Mouse (Mus musculus) spleen, adult 12 weeks (tissue): ENCODE measurements around the gene Psmd10.

Experiments
- DNase-seq: peaks from one replicate; pipeline ENCODE4 v3.0.0; 2022; ENCODE audit warnings: low spot score

Psmd10 gene

DNA sequence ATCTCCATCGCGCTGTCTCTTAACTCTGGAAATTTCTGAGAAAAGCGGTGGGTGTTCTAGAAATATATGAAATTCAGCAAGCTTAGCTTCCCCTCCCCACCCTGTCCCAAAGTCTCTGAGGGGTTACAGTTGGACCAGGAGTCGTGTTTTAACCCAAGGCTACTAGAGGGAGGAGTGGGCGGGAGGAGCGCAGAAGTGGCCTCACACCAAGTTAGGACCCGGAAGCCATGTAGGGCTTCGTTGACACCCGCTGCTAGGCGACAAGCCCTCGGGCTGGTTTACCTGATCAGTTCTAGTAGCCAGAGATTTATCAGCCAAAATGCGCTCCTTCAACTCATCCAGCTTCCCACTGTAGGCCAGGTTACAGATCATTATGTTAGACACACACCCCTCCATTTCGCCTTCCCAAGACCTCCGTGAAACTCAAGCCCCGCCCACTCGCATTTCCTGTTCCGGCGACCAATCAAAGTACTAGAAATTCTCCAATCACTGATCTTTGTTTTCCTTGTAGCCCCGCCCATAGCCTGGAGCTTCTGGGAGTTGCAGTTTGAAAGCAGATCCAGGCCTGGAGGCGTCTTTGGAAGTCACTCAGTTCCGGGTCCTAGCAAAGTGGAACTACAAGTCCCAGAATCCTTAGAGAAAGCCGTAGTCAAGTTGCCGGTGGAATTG is at the start of gene Psmd10, which contains the start of gene Atg4a:
Psmd10 (minus strand) TSS at position 457 of the 669 bp plus-strand sequence.
Atg4a (plus strand) TSS at position 636 of the 669 bp plus-strand sequence.
- DNase-seq: peak; percentile 83

DNA sequence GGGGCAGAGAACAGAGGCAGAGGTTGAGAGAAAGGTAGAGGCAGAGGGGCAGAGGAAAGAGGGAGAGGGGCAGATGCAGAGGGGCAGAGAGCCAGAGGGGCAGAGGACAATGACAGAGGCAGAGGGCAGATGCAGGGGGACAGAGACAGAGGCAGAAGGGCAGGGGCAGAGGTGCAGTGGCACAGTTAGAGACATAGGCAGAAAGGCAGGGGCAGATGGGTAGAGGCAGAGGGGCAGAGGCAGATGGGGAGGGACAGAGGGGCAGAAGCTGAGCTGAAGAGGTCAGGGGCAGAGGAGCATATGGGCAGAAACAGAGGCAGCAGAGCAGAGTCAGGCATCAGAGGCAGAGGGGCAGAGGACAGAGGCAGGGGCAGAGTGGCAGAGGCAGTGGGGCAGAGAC is 42.4 kb upstream of the Psmd10 start:
- DNase-seq: no peak

DNA sequence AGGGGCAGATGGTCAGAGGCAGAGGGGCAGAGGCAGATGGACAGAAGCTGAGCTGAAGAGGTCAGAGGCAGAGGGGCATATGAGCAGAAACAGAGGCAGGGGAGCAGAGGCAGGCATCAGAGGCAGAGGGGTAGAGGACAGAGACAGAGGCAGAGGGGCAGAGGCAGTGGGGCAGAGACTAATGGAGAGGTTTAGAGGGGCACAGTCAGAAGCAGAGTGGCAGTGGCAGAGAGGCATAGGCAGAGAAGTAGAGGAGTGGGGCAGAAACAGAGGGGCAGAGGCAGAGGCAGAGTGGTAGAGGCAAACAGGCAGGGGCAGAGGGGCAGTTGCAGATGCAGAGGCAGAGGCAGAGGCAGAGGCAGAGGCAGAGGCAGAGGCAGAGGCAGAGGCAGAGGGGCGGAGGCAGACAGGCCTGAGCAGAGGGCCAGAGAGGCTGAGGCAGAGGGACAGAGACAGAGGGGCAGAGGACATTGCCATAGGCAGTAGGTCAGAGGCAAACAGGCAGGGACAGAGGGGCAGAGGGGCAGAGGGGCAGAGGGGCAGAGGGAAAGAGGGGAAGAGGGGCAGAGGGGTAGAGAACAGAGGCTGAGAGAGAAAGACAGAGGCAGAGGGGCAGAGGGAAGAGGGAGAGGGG is 41.5 kb upstream of the Psmd10 start:
- DNase-seq: no peak

DNA sequence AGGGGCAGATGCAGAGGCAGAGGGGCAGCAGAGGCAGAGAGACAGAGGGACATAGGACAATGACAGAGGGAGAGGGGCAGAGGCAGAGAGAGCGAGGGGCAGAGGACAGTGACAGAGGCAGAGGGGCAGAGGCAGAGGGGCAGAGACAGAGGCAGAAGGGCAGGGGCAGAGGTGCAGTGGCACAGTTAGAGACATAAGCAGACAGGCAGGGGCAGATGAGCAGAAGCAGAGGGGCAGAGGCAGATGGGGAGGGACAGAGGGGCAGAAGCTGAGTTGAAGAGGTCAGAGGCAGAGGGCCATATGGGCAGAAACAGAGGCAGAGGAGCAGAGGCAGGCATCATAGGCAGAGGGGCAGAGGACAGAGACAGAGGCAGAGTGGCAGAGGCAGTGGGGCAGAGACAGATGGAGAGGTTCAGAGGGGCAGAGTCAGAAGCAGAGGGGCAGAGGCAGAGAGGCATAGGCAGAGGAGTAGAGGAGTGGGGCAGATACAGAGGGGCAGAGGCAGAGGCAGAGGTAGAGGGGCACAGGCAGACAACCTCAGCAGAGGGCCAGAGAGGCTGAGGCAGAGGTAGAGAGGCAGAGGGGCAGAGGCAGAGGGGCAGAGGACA is 40.5 kb upstream of the Psmd10 start:
- DNase-seq: no peak

DNA sequence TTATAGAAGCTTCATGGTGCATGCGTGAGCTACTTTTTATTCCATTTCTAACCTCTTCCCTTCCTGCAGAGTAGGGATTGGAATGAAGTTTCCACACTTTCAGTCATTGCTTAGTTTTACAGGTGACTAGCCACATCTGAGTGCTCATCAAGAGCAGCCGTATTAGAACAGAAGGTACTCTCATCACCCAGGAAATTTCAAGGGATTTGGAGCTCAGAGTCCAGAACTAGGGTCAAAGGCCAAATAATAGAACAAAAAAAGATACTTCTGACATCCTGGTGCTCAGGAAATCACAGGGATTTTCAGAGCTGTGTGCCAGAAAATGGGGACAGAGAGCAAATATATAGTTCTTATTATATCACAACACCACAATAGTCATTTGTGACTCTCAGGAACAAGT is 28.7 kb upstream of the Psmd10 start:
- DNase-seq: no peak

DNA sequence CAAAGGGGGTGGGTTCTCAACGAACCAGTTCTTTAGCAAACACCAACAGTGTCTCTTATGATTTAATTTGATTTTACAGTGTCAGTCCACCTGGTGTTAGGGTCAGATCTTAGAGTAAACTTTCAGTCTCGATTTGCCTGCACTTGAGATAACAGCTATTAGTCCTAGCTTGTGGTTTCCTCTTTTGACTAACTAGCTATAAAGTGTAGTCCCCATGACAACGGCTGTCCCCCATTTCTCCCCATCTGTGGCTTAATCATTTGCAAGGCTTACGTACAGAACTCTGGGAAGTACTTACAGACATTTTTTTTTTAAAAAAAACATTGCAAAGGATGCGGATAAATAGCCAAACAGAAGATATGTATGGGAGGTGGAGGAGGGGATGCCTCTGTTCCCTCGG is 28.3 kb upstream of the Psmd10 start:
- DNase-seq: no peak

DNA sequence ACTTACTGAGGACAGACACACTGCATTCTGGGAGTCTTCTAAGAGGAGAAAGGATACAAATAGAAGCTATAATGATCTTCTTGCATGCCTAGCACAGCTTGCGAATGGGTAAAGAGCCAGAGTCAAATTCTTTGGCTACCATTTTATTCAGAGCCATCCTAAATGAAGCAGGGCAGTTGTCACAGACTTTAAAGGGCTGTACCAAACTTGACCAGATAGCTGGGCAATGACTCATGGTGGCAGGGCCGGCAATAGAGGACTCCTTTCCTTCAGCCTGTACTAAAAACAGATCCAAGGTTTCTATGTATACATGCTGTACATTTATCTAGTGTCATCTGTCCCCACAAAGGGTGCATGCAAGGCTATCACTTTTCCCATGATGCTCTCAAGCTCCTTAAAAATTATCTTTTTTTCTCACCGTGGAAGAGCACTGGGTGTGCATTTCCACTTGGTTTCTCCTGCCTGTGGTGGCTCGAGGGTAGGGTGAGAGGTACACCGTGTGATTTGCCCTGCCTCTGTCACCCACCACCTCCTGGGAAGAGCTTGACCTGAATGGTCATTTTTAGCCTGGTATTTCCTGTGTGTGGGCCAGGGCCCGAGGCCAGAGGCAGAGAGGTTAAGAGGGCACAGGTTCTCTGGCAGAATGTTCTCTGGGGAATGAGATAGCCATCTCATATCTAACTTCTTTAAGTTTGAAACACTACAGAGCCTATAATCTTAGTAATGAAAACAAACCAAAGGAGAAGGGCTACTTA is 26.9 kb upstream of the Psmd10 start:
- DNase-seq: no peak

DNA sequence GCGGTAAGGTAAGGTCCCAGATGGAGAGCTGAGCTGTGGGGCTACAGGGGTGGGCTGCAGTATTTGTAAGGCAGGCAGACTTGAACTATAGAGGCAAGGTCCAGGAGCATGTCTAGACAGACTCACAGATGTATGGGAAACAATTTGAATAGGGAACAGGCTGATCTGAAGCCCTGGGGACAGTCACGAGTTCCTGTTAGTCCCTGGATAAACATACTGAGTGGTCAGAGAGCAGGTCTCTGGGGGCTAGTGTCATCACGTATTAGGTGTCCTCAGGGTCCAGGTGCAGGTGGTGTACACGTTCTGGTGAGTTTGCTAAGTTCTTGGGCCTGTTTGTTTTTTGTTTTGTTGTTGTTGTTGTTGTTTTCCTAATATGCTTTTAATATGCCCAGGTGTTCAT is 23.6 kb upstream of the Psmd10 start:
- no peak for DNase-seq

DNA sequence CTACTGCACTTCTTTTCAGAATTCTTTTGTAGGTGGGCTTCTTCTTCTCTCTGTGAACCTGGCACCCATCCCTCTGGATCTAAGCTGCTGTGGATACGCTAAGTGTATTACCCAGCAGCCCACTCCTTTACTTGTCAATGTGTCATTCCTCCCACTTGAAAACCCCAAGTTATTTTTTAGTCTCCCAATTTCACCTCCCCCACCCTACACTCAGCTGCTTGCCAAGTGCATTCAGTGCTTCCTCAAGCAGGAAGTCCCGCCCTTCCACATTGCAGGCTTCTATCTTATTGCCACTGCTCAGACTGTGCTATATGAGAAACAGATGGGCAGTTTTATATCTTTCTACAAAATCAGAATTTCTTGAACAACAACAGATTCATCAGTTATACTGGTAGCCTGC is 23.0 kb upstream of the Psmd10 start:
- DNase-seq: no peak

DNA sequence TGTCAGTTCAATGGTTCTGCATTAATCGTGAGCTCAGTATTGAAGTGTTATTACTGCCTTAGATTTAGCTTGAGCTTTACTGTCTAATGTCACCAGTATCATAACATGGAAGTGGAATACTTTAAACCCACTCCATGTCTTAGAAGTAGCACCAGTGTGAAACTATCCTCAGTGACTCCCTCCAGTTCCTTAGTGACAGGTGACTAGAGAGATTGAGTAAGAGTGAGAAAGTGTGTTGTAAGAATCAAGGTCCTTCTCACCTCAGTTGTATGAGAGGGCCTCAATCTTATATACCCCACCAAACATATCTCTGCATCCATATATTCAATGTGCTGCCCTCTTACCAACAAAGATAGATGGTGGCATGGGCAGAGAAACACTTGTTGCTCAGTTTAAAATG is 22.4 kb upstream of the Psmd10 start:
- DNase-seq: no peak

DNA sequence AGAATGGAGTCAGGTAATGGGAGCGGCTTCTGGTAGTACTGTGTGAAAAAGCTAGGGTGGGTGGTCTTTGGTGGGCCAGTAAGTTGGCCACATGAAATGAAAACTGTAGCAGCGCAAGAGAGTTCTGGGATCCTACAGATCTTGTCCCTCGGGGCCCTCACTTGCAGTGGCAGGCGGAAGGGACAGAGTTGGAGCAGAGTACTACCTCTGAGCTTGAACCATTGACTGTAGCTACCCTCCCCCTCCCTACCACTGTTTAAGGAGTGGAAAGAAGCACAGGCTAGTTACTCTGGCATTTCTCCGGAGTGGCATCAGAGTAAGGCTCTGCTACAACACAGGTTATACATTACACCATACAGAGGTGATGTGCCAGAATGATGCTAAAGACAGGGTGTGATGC is 431 bp upstream of the Psmd10 start:
- DNase-seq: no peak

DNA sequence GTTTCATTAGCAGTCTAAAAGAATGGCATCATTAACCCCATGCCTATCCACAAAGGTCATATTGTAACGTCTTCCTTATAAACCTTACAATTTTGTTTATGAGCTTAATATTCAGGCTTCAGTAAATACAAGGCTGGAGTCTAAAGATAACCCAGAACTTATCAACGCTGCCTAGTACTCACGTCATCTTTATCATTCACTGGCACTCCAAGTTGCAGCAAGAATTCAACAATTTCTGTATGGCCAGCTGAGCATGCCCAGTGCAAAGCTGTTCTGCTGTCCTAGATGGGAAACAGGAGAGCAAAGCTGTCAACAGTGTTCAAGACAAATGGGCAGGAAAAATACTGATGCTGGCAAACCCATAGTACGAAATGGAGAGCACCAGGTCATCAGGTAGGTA is 2.9 kb downstream of the Psmd10 start:
- peak; percentile 53 for DNase-seq

DNA sequence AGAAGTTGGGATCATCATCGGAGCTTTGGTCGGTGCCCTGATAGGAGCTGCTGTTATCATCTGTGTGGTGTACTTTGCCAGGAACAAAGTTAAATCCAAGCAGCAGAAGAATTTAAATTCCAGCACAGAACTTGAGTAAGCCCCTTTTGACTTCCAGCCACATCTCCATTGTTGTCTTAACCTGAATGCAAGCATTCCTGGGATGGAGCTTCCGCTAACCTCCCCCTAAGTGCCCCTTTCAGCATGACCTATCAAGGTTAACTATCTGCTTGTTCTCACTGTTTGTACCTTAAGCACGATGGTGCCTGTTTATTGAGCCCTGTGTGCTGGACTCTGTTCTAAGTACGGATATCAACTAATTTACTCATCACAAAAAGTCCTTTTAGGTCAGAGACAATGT is 20.3 kb downstream of the Psmd10 start:
- no peak for DNase-seq

DNA sequence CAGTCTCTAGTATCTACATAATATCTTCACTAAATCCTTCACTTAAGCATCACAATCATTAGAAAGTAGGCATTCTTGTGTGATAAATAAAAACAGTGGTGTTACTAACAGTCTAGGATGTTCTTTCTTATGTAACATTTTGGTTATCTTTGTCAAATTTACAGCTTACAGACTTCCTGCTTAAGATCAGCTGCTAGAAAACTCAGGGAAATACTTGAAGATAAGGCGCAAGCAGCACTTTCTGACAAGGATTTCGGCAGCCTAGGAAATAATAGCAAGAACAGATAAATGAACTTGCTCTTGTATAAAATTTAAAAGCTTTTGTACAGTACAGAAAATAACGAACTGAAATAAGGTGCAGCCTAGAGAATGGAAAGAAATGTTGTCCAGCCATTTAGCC is 23.3 kb downstream of the Psmd10 start:
- no peak for DNase-seq

DNA sequence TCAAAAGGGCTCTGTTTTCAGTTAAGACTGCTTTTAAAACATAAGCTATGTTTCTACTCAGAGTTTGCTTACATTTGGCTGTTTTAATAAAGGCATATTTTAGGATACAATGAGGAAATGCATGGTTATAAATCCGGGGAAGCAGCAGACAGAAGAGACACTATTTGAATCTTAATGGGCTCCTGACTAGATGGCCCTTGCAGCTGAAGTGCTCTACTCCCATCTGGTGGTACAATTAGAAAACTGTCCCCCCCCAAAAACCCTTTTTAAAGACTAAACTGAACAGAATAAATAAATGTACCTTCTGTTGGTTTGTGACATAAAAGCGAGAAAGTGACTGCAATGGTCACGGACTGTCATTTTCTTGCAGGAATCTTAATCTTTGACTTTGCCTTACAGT is 24.5 kb downstream of the Psmd10 start:
- DNase-seq: no peak

DNA sequence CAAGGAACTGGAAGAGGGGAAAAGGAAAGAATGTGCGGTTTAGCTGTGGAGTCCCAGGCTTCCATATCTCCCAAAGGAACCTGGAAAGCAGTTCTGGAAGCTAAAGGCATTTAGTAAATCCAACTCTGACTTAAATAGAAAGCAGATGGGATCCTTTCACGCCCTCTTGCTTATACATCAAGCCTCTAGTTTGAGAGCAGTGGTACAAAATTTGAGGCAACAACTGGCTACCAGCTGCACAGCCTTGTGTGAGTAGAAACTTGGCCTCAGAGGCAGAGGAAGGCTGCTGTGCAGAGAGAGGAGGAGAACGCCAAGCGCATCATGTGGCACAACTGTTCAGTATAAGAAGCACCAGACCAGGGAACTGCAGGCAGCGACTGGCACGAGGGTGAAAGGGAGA is 35.2 kb downstream of the Psmd10 start:
- no peak for DNase-seq

DNA sequence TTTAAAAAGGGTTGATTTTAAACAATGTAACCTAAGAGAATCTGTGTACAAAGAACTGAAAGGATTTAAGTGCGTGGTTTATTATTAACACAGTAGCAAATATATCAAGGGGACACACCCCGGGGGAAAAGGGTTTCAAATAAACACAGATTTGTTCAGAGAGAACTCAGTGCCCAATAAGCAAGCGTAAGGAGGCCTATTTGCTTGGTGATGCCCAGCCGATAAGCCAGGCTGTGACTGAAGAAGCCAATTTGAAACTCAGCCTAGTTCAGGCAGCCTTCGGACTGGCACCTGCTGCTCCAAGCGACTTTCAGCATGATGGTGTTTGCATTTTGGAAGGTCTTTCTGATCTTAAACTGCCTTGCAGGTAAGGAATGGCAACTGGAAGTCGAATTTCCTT is 49.2 kb downstream of the Psmd10 start, which contains the start of gene Vsig1:
Vsig1 (plus strand) TSS at position 249 of the 400 bp plus-strand sequence.
- DNase-seq: no peak

DNA sequence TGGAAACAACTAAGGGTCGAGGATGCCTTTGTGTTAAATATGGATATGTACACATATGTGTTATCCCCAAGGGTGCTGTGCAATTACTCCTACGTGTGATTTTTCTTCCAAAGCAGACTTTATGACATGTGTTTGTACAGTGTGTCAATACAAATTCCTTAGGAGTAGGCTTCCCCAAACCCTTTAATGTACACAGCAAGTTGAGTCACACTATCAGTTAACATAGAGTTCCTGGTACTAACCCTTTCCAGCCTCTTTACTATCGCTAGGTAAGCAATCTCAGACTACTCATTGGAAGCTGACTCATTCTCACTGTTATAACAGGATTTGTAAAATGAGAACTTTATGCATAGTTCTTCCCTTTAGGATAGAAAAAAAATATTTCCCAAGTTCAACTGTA is 53.0 kb downstream of the Psmd10 start:
- no peak for DNase-seq
